Mouse (Mus musculus) lung, adult 2 months (tissue): ENCODE measurements around the gene Mlec.

Experiments
- CTCF ChIP-seq: fragments of 200-500 bp; IDR thresholded peaks from 2 replicates; pipeline ENCODE4 v1.5.1; 2011; ENCODE audit warnings: mild to moderate bottlenecking, low read length, control low read depth; ENCODE audit not compliant: insufficient read depth
- POLR2A ChIP-seq: fragments of 200-500 bp; IDR thresholded peaks from 2 replicates; pipeline ENCODE4 v1.6.1; 2011; ENCODE audit warnings: low read depth, mild to moderate bottlenecking, control low read depth, low read length, borderline replicate concordance; ENCODE audit errors: extremely low read depth

- no peak for TF ChIP-seq CTCF
- TF ChIP-seq POLR2A: no peak
Observed at GRCm38 (mm10) chr5:115182925-115183324, 24.9 kb upstream of the Mlec start.
